Mouse (Mus musculus): ENCODE measurements around the gene Shld2. TPM values are rescaled to one million over a fixed set of nuclear protein-coding genes. Genes with fewer than 3 reads are reported as not detected.

The Shld2 gene
- polyA plus RNA-seq, 1 experiment, result 11.6 TPM

GRCm38 (mm10) chr14:34339446-34339845, 29.2 kb upstream of the Shld2 start:
- no peak for TF ChIP-seq GATA1 (IDR thresholded peaks at IDR 0.05; ENCODE audit: low read length)

GRCm38 (mm10) chr14:34332476-34332875, 22.2 kb upstream of the Shld2 start:
- no peak for TF ChIP-seq GATA1 (IDR thresholded peaks at IDR 0.05; ENCODE audit: low read length)

GRCm38 (mm10) chr14:34331886-34332285, 21.6 kb upstream of the Shld2 start:
- TF ChIP-seq GATA1 (IDR thresholded peaks at IDR 0.05; ENCODE audit: low read length), result no peak

- no peak for TF ChIP-seq GATA1 (IDR thresholded peaks at IDR 0.05; ENCODE audit: low read length)
Measured at GRCm38 (mm10) chr14:34330657-34331158, 20.4 kb upstream of the Shld2 start.

GRCm38 (mm10) chr14:34327618-34328017, 17.3 kb upstream of the Shld2 start:
- no peak for TF ChIP-seq GATA1 (IDR thresholded peaks at IDR 0.05; ENCODE audit: low read length)

GRCm38 (mm10) chr14:34326606-34327005, 16.3 kb upstream of the Shld2 start:
- TF ChIP-seq GATA1 (IDR thresholded peaks at IDR 0.05; ENCODE audit: low read length), result no peak

- no peak for TF ChIP-seq GATA1 (IDR thresholded peaks at IDR 0.05; ENCODE audit: low read length)
Measured at GRCm38 (mm10) chr14:34323576-34324085, 13.3 kb upstream of the Shld2 start.

- no peak for TF ChIP-seq GATA1 (IDR thresholded peaks at IDR 0.05; ENCODE audit: low read length)
Measured at GRCm38 (mm10) chr14:34318113-34318512, 7.8 kb upstream of the Shld2 start.

GRCm38 (mm10) chr14:34317431-34317830, 7.1 kb upstream of the Shld2 start:
- no peak for TF ChIP-seq GATA1 (IDR thresholded peaks at IDR 0.05; ENCODE audit: low read length)

- TF ChIP-seq GATA1 (IDR thresholded peaks at IDR 0.05; ENCODE audit: low read length), result no peak
Measured at GRCm38 (mm10) chr14:34316346-34316745, 6.1 kb upstream of the Shld2 start.

GRCm38 (mm10) chr14:34314796-34315195, 4.5 kb upstream of the Shld2 start:
- TF ChIP-seq GATA1 (IDR thresholded peaks at IDR 0.05; ENCODE audit: low read length), result no peak

- TF ChIP-seq GATA1 (IDR thresholded peaks at IDR 0.05; ENCODE audit: low read length), result no peak
Measured at GRCm38 (mm10) chr14:34313612-34314011, 3.3 kb upstream of the Shld2 start.

GRCm38 (mm10) chr14:34312339-34313048, 2.2 kb upstream of the Shld2 start:
- no peak for TF ChIP-seq GATA1 (IDR thresholded peaks at IDR 0.05; ENCODE audit: low read length)

- no peak for TF ChIP-seq GATA1 (IDR thresholded peaks at IDR 0.05; ENCODE audit: low read length)
Measured at GRCm38 (mm10) chr14:34311691-34312090, 1.4 kb upstream of the Shld2 start.

- TF ChIP-seq GATA1 (IDR thresholded peaks at IDR 0.05; ENCODE audit: low read length), result no peak
Measured at GRCm38 (mm10) chr14:34311021-34311631, 833 bp upstream of the Shld2 start.

- no peak for TF ChIP-seq GATA1 (IDR thresholded peaks at IDR 0.05; ENCODE audit: low read length)
Measured at GRCm38 (mm10) chr14:34309907-34310233, 423 bp downstream of the Shld2 start.

- no peak for TF ChIP-seq GATA1 (IDR thresholded peaks at IDR 0.05; ENCODE audit: low read length)
Measured at GRCm38 (mm10) chr14:34309266-34309665, 1.0 kb downstream of the Shld2 start.
